ENCODE assay signal across 9 mouse cellular contexts in the genomic region with DNA sequence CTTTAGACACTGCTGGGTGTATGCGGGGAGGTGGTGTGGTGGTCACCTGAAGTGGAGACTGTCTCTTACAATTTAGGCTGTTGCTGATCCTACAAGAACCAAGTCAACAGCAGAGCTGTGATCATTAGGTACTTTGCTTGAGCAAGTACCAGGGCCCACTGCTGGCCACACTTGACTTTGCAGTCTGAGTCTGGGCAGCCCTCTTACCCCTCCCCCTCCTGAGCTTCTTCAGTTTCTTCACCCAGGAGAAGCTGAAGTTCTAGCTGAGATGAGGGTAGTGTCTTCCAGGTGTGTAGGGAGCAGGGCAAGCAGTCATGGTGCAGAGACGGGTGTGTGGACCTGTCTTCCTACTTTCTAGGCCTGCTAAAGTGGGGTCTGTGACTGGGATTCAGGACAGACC. TPM values are rescaled to one million over a fixed set of nuclear protein-coding genes. Genes with fewer than 3 reads are reported as not detected.
DNase-seq lines count a peak whose midpoint lies in the region; ATAC-seq and TF ChIP-seq lines count a peak whose summit lies in the region.
"Had no signal": no experiment of that assay in that cellular context is flagged by ENCODE, and none has a peak within 500 bp of the region (broad histone marks: within the 10 kb centered on the region; RNA-seq: fewer than 3 reads in every experiment).

No protein-coding gene starts in this region.

- no peak for TF ChIP-seq POLR2A in bone marrow macrophage, adult 2 months (IDR thresholded peaks at IDR 0.05; ENCODE audit: borderline replicate concordance, low read depth, low read length)

- H3K4me1 ChIP-seq in bone marrow macrophage, adult 2 months (ENCODE audit: control insufficient read depth, insufficient read depth, low read length) = peaks cover 11% of the 10 kb centered on the region
- no peaks in the 10 kb centered on the region; the same call in 1 of the 2 replicates for H3K4me1 ChIP-seq in forebrain, embryonic 14.5 days (ENCODE audit: control insufficient read depth, insufficient read depth, low read length)
- 0 out of 2 replicates have a peak, but pooled peaks cover 3% of the 10 kb centered on the region for H3K4me1 ChIP-seq in neural tube, embryonic 11.5 days (ENCODE audit: control insufficient read depth, insufficient read depth, low read length)

- peak; percentile 56 for DNase-seq in layer of hippocampus, adult 11-12 months (ENCODE audit: low spot score)
- no peak for DNase-seq in layer of hippocampus, postnatal 25 days (ENCODE audit: extremely low spot score in 1 of 2, low spot score in 1 of 2)
- DNase-seq in forebrain, embryonic 14.5 days (ENCODE audit: low spot score) = peak; percentile 10
- peak; percentile 36 to 71 for DNase-seq in left cerebral cortex, postnatal 10 days (ENCODE audit: extremely low spot score in 1 of 2, low spot score in 2 of 2)
- DNase-seq in neural tube, embryonic 11.5 days (ENCODE audit: low spot score) = peak; percentile 39
- DNase-seq in thymus, postnatal 0 days (ENCODE audit: low spot score) = peak; percentile 18

- 84% methylated on average over 2 of the region's 2 CpGs for WGBS in forebrain, embryonic 14.5 days
- 81% methylated on average over 2 of the region's 2 CpGs for WGBS in neural tube, embryonic 11.5 days

- 0 out of 2 replicates have a peak, but pooled peaks have one; percentile 16 for TF ChIP-seq CTCF in bone marrow macrophage, adult 2 months (IDR thresholded peaks at IDR 0.05; ENCODE audit: low read depth, low read length)

- intact Hi-C loops in left cerebral cortex, postnatal 10 days (cut with DNase I) = no loop called here

- no peak overlapping the region for H3K9ac ChIP-seq in forebrain, embryonic 14.5 days (ENCODE audit: low read length)
- no peak overlapping the region for H3K9ac ChIP-seq in neural tube, embryonic 11.5 days (ENCODE audit: low read length)

- H3K4me2 ChIP-seq in forebrain, embryonic 14.5 days (ENCODE audit: low read length) = peak overlapping the region; percentile 23; the same call in 1 of the 2 replicates
- no peak overlapping the region for H3K4me2 ChIP-seq in neural tube, embryonic 11.5 days (ENCODE audit: low read depth)

- H3K27ac ChIP-seq in bone marrow macrophage, adult 2 months (ENCODE audit: insufficient read depth, low read depth, low read length) = peak overlapping the region; percentile 59
- H3K27ac ChIP-seq in forebrain, embryonic 14.5 days (ENCODE audit: low read depth, low read length) = no peak overlapping the region
- H3K27ac ChIP-seq in neural tube, embryonic 11.5 days (ENCODE audit: low read depth, low read length) = no peak overlapping the region

- H3K4me3 ChIP-seq in bone marrow macrophage, adult 2 months (ENCODE audit: insufficient read depth, low read length) = peak overlapping the region; percentile 50
- no peak overlapping the region for H3K4me3 ChIP-seq in forebrain, embryonic 14.5 days (ENCODE audit: low read depth, low read length)
- H3K4me3 ChIP-seq in neural tube, embryonic 11.5 days (ENCODE audit: low read depth, low read length) = no peak overlapping the region

- no peaks in the 10 kb centered on the region for H3K36me3 ChIP-seq in forebrain, embryonic 14.5 days (ENCODE audit: control insufficient read depth, insufficient read depth, low read length)
- no peaks in the 10 kb centered on the region for H3K36me3 ChIP-seq in neural tube, embryonic 11.5 days (ENCODE audit: control insufficient read depth, insufficient read depth, low read length)

- no peak for ATAC-seq in forebrain, embryonic 14.5 days
- peak; percentile 30 for ATAC-seq in inflammation-experienced regulatory T-cells, adult 6 months
- ATAC-seq in neural tube, embryonic 11.5 days (ENCODE audit: insufficient read depth, low FRiP score, low TSS enrichment) = no peak

- H3K27me3 ChIP-seq in forebrain, embryonic 14.5 days (replicated peaks; ENCODE audit: control insufficient read depth, insufficient read depth, low read length) = no peaks in the 10 kb centered on the region
- H3K27me3 ChIP-seq in neural tube, embryonic 11.5 days (ENCODE audit: control insufficient read depth, insufficient read depth, low read length) = no peaks in the 10 kb centered on the region

- H3K9me3 ChIP-seq in forebrain, embryonic 14.5 days (replicated peaks; ENCODE audit: control insufficient read depth, low read length) = no peaks in the 10 kb centered on the region
- H3K9me3 ChIP-seq in neural tube, embryonic 11.5 days (ENCODE audit: control insufficient read depth, low read length) = no peaks in the 10 kb centered on the region

RNA-seq across cellular contexts. Expression of gene Bmyc, which starts 1.6 kb away (rescaled TPM):
- 100 to 1,000 TPM in 1 of 2 experiments, 10 to 100 TPM in 1; 98.1 to 104 TPM for total RNA-seq in layer of hippocampus, postnatal 25 days (2021)
- polyA plus RNA-seq in bone marrow macrophage, adult 2 months (2012; ENCODE audit: insufficient read depth, insufficient read length, missing spikeins) = 29.8 and 34.7 TPM in 2 replicates
- 86.4 and 108 TPM in 2 replicates for polyA plus RNA-seq in forebrain, embryonic 14.5 days (2014; fragmentation: Nextera tagmentation; extraction: Ambion mirVana)
- polyA plus RNA-seq in inflammation-experienced regulatory T-cells, adult 6 months (2017; shearing (Covaris generic)) = 100 to 1,000 TPM in 1 of 3 experiments, 10 to 100 TPM in 2; 31.0 to 105 (median 84.4) TPM
- total RNA-seq in left cerebral cortex, postnatal 10 days (2021) = 10 to 100 TPM; 80.8 to 95.4 TPM
- polyA plus RNA-seq in neural tube, embryonic 11.5 days (2014; fragmentation: Nextera tagmentation; extraction: Ambion mirVana) = 64.5 and 68.2 TPM in 2 replicates
- 50.9 and 57.4 TPM in 2 replicates for polyA plus RNA-seq in thymus, postnatal 0 days (2015; fragmentation: Nextera tagmentation; extraction: Ambion mirVana)

RNA-seq across cellular contexts. Expression of gene Obp2a, which starts 8.3 kb away (rescaled TPM):
- total RNA-seq in layer of hippocampus, postnatal 25 days (2021) = not detected
- polyA plus RNA-seq in bone marrow macrophage, adult 2 months (2012; ENCODE audit: insufficient read depth, insufficient read length, missing spikeins) = not detected in 2 replicates
- polyA plus RNA-seq in forebrain, embryonic 14.5 days (2014; fragmentation: Nextera tagmentation; extraction: Ambion mirVana) = not detected in 2 replicates
- not detected for polyA plus RNA-seq in inflammation-experienced regulatory T-cells, adult 6 months (2017; shearing (Covaris generic))
- total RNA-seq in left cerebral cortex, postnatal 10 days (2021) = not detected
- not detected in 2 replicates for polyA plus RNA-seq in neural tube, embryonic 11.5 days (2014; fragmentation: Nextera tagmentation; extraction: Ambion mirVana)
- polyA plus RNA-seq in thymus, postnatal 0 days (2015; fragmentation: Nextera tagmentation; extraction: Ambion mirVana) = 1.5 and 1.9 TPM in 2 replicates
- total RNA-seq: layer of hippocampus, adult 18-20 months had no signal

RNA-seq across cellular contexts. Expression of gene Lcn10, which starts 25.6 kb away (rescaled TPM):
- not detected for total RNA-seq in layer of hippocampus, postnatal 25 days (2021)
- not detected in 2 replicates for polyA plus RNA-seq in bone marrow macrophage, adult 2 months (2012; ENCODE audit: insufficient read depth, insufficient read length, missing spikeins)
- not detected in 2 replicates for polyA plus RNA-seq in forebrain, embryonic 14.5 days (2014; fragmentation: Nextera tagmentation; extraction: Ambion mirVana)
- 1 to 10 TPM in 2 of 3 experiments, not detected in 1; 1.1 to 1.4 TPM for polyA plus RNA-seq in inflammation-experienced regulatory T-cells, adult 6 months (2017; shearing (Covaris generic))
- not detected for total RNA-seq in left cerebral cortex, postnatal 10 days (2021)
- not detected in 2 replicates for polyA plus RNA-seq in neural tube, embryonic 11.5 days (2014; fragmentation: Nextera tagmentation; extraction: Ambion mirVana)
- polyA plus RNA-seq in thymus, postnatal 0 days (2015; fragmentation: Nextera tagmentation; extraction: Ambion mirVana) = 0.45 and 0.49 TPM in 2 replicates
- total RNA-seq: layer of hippocampus, adult 18-20 months had no signal

RNA-seq across cellular contexts. Expression of gene Obp2b, which starts 28.7 kb away (rescaled TPM):
- total RNA-seq in layer of hippocampus, postnatal 25 days (2021) = not detected
- polyA plus RNA-seq in bone marrow macrophage, adult 2 months (2012; ENCODE audit: insufficient read depth, insufficient read length, missing spikeins) = not detected in 2 replicates
- polyA plus RNA-seq in forebrain, embryonic 14.5 days (2014; fragmentation: Nextera tagmentation; extraction: Ambion mirVana) = not detected in 2 replicates
- not detected for polyA plus RNA-seq in inflammation-experienced regulatory T-cells, adult 6 months (2017; shearing (Covaris generic))
- total RNA-seq in left cerebral cortex, postnatal 10 days (2021) = not detected
- not detected in 2 replicates for polyA plus RNA-seq in neural tube, embryonic 11.5 days (2014; fragmentation: Nextera tagmentation; extraction: Ambion mirVana)
- polyA plus RNA-seq in thymus, postnatal 0 days (2015; fragmentation: Nextera tagmentation; extraction: Ambion mirVana) = 0.24 TPM in 1 of 2 replicates, not detected in the other
- total RNA-seq: layer of hippocampus, adult 18-20 months had no signal

RNA-seq across cellular contexts. Expression of gene Lcn6, which starts 31.5 kb away (rescaled TPM):
- total RNA-seq in layer of hippocampus, postnatal 25 days (2021) = not detected
- polyA plus RNA-seq in bone marrow macrophage, adult 2 months (2012; ENCODE audit: insufficient read depth, insufficient read length, missing spikeins) = not detected in 2 replicates
- polyA plus RNA-seq in forebrain, embryonic 14.5 days (2014; fragmentation: Nextera tagmentation; extraction: Ambion mirVana) = not detected in 2 replicates
- polyA plus RNA-seq in inflammation-experienced regulatory T-cells, adult 6 months (2017; shearing (Covaris generic)) = not detected
- not detected for total RNA-seq in left cerebral cortex, postnatal 10 days (2021)
- polyA plus RNA-seq in neural tube, embryonic 11.5 days (2014; fragmentation: Nextera tagmentation; extraction: Ambion mirVana) = not detected in 2 replicates
- polyA plus RNA-seq in thymus, postnatal 0 days (2015; fragmentation: Nextera tagmentation; extraction: Ambion mirVana) = 0.24 TPM in 1 of 2 replicates, not detected in the other
- total RNA-seq: layer of hippocampus, adult 18-20 months had no signal

Comparison
In these comparisons a context has a peak if more than half of its experiments do, and no peak if none do; other contexts are left out.
1. DNase-seq: peak in layer of hippocampus, adult 11-12 months (single experiment), forebrain, embryonic 14.5 days (single experiment), left cerebral cortex, postnatal 10 days (2 of 2), neural tube, embryonic 11.5 days (single experiment) and thymus, postnatal 0 days (single experiment); none in layer of hippocampus, postnatal 25 days (0 of 2).